Mouse (Mus musculus) lung, postnatal 0 days (tissue): ENCODE results near the gene Lrrk1.

Experiments
- CTCF ChIP-seq: IDR thresholded peaks from 2 replicates; pipeline ENCODE4 v1.5.1; 2016; ENCODE audit warnings: antibody characterized with exemption, mild to moderate bottlenecking
- EP300 ChIP-seq: IDR thresholded peaks from 2 replicates; pipeline ENCODE4 v1.6.1; 2016; ENCODE audit warnings: antibody characterized with exemption, mild to moderate bottlenecking, control low read depth

- TF ChIP-seq EP300: no peak
- TF ChIP-seq CTCF: no peak
These were observed 121.0 kb downstream of the Lrrk1 start for GRCm38 (mm10) chr7:66266942-66267850.
